Mouse (Mus musculus) spleen, adult 2 months (tissue): ENCODE data around the gene Kcna10. TPM values are rescaled to one million over a fixed set of nuclear protein-coding genes. Genes with fewer than 3 reads are reported as not detected.

Experiments
- DNase-seq, 2 experiments: peaks; one replicate each; pipeline versions ENCODE4 v3.0.0 to v3.0.0-alpha.2; 2012 to 2021; ENCODE audit warnings: low spot score in 2 of 2, low read depth in 1 of 2
- H3K27ac ChIP-seq: fragments of 200-500 bp; 2 replicates; pipeline ENCODE4 v1.5.1; 2012; ENCODE audit warnings: low read length, inconsistent platforms; ENCODE audit not compliant: insufficient read depth
- H3K27me3 ChIP-seq: fragments of 200-500 bp; 2 replicates; pipeline ENCODE4 v1.6.1; 2012; ENCODE audit warnings: mild to moderate bottlenecking, moderate library complexity, low read length, inconsistent platforms; ENCODE audit not compliant: control insufficient read depth, insufficient read depth
- H3K36me3 ChIP-seq: fragments of 200-500 bp; 2 replicates; pipeline ENCODE4 v1.6.1; 2012; ENCODE audit warnings: mild to moderate bottlenecking, low read length, inconsistent platforms; ENCODE audit not compliant: control insufficient read depth, insufficient read depth
- H3K4me1 ChIP-seq: fragments of 200-500 bp; 2 replicates; pipeline ENCODE4 v1.6.1; 2011; ENCODE audit warnings: inconsistent platforms; ENCODE audit not compliant: control insufficient read depth, insufficient read depth, insufficient read length
- H3K4me3 ChIP-seq: fragments of 200-500 bp; 2 replicates; pipeline ENCODE4 v1.5.1; 2011; ENCODE audit warnings: mild to moderate bottlenecking, inconsistent platforms; ENCODE audit not compliant: insufficient read depth, insufficient read length; ENCODE audit errors: extremely low read depth
- CTCF ChIP-seq: fragments of 200-500 bp; IDR thresholded peaks from 2 replicates; pipeline ENCODE4 v1.5.1; 2011; ENCODE audit warnings: mild to moderate bottlenecking, inconsistent platforms; ENCODE audit not compliant: insufficient read depth, insufficient read length, insufficient replicate concordance; ENCODE audit errors: extremely low read depth
- POLR2A ChIP-seq: fragments of 200-500 bp; IDR thresholded peaks from 2 replicates; pipeline ENCODE4 v1.6.1; 2011; ENCODE audit warnings: low read depth, low read length, inconsistent platforms
- WGBS: fragments of 180-500 bp; shearing (Covaris S2); methylation state at CpG from one replicate; pipeline ENCODE4 v1.1.7; 2018; 5-methylcytosine and 5-hydroxymethylcytosine counted together
- polyA plus RNA-seq: library from polyadenylated mRNA; depleted of rRNA; stranded (reverse); fragments of >200 nt; gene quantifications from 2 replicates; pipeline ENCODE4 v1.2.3, GENCODE M21; 2012

Gene Kcna10
- polyA plus RNA-seq, 1 experiment = not detected

GRCm38 (mm10) chr3:107153772-107154655 is 28.8 kb upstream of the Kcna10 start:
- no peaks in the 10 kb centered on the region for H3K27me3 ChIP-seq
- TF ChIP-seq POLR2A = no peak
- TF ChIP-seq CTCF = no peak
- 83% methylated on average over 11 of the region's 11 CpGs for WGBS

GRCm38 (mm10) chr3:107158856-107159255 is 24.0 kb upstream of the Kcna10 start:
- Histone ChIP-seq H3K36me3 (no peaks in the 10 kb centered on the region), H3K27me3 (no peaks in the 10 kb centered on the region)

More at GRCm38 (mm10) chr3:107153772-107154655, 28.8 kb upstream of the Kcna10 start:
- Histone ChIP-seq H3K4me1 (no peaks in the 10 kb centered on the region), H3K36me3 (no peaks in the 10 kb centered on the region), H3K27ac (no peak overlapping the region), H3K4me3 (no peak overlapping the region)
- no peak for DNase-seq

GRCm38 (mm10) chr3:107159418-107159817 is 23.4 kb upstream of the Kcna10 start:
- no peak for TF ChIP-seq POLR2A
- TF ChIP-seq CTCF = no peak

More at GRCm38 (mm10) chr3:107158856-107159255, 24.0 kb upstream of the Kcna10 start:
- DNase-seq = no peak
- Histone ChIP-seq H3K27ac (no peak overlapping the region), H3K4me3 (no peak overlapping the region), H3K4me1 (no peaks in the 10 kb centered on the region)
- TF ChIP-seq POLR2A = no peak
- no peak for TF ChIP-seq CTCF
- 98% methylated on average over 7 of the region's 7 CpGs for WGBS

GRCm38 (mm10) chr3:107159859-107160324 is 23.0 kb upstream of the Kcna10 start:
- DNase-seq = no peak
- no peaks in the 10 kb centered on the region for H3K36me3 ChIP-seq
- WGBS = 16% methylated on average over 17 of the region's 17 CpGs
- H3K27me3 ChIP-seq = no peaks in the 10 kb centered on the region
- H3K27ac ChIP-seq = no peak overlapping the region
- H3K4me3 ChIP-seq = no peak overlapping the region
- no peaks in the 10 kb centered on the region for H3K4me1 ChIP-seq
- TF ChIP-seq POLR2A = no peak

More at GRCm38 (mm10) chr3:107159418-107159817, 23.4 kb upstream of the Kcna10 start:
- Histone ChIP-seq H3K36me3 (no peaks in the 10 kb centered on the region), H3K27ac (no peak overlapping the region), H3K27me3 (no peaks in the 10 kb centered on the region), H3K4me3 (no peak overlapping the region), H3K4me1 (no peaks in the 10 kb centered on the region)
- WGBS = 71% methylated on average over 3 of the region's 3 CpGs
- DNase-seq = no peak

- WGBS = 96% methylated on average over 2 of the region's 2 CpGs
Observed at GRCm38 (mm10) chr3:107162741-107163140, 20.1 kb upstream of the Kcna10 start.

GRCm38 (mm10) chr3:107169552-107169951 is 13.3 kb upstream of the Kcna10 start:
- TF ChIP-seq CTCF (no peak), POLR2A (no peak)
- Histone ChIP-seq H3K36me3 (no peaks in the 10 kb centered on the region), H3K27ac (no peak overlapping the region), H3K4me1 (no peaks in the 10 kb centered on the region), H3K4me3 (no peak overlapping the region), H3K27me3 (no peaks in the 10 kb centered on the region)
- no peak for DNase-seq
- 75% methylated on average over 2 of the region's 2 CpGs for WGBS

More at GRCm38 (mm10) chr3:107162741-107163140, 20.1 kb upstream of the Kcna10 start:
- no peak overlapping the region for H3K4me3 ChIP-seq
- no peaks in the 10 kb centered on the region for H3K4me1 ChIP-seq
- H3K36me3 ChIP-seq = no peaks in the 10 kb centered on the region
- H3K27ac ChIP-seq = no peak overlapping the region
- DNase-seq = no peak
- no peaks in the 10 kb centered on the region for H3K27me3 ChIP-seq
- no peak for TF ChIP-seq POLR2A
- no peak for TF ChIP-seq CTCF

- no peaks in the 10 kb centered on the region for H3K27me3 ChIP-seq
- TF ChIP-seq POLR2A (no peak), CTCF (no peak)
- no peak for DNase-seq
- H3K36me3 ChIP-seq = no peaks in the 10 kb centered on the region
- no peaks in the 10 kb centered on the region for H3K4me1 ChIP-seq
- 81% methylated on average over 3 of the region's 3 CpGs for WGBS
- no peak overlapping the region for H3K4me3 ChIP-seq
- no peak overlapping the region for H3K27ac ChIP-seq
Observed at GRCm38 (mm10) chr3:107171964-107172363, 10.9 kb upstream of the Kcna10 start.
